Mouse (Mus musculus) small intestine, adult 2 months (tissue): ENCODE measurements around the gene Timm17a.

Experiments used
- CTCF ChIP-seq: fragments of 200-500 bp; IDR thresholded peaks from 2 replicates; pipeline ENCODE4 v1.5.1; 2012; ENCODE audit warnings: low read depth, mild to moderate bottlenecking, control low read depth, inconsistent platforms, low read length, moderate library complexity, mixed read lengths; ENCODE audit not compliant: insufficient replicate concordance, insufficient read length; ENCODE audit errors: extremely low read depth
- POLR2A ChIP-seq: fragments of 200-500 bp; IDR thresholded peaks from 2 replicates; pipeline ENCODE4 v1.6.1; 2012; ENCODE audit warnings: low read depth, mild to moderate bottlenecking, control low read depth, inconsistent platforms, low read length, moderate library complexity

DNA sequence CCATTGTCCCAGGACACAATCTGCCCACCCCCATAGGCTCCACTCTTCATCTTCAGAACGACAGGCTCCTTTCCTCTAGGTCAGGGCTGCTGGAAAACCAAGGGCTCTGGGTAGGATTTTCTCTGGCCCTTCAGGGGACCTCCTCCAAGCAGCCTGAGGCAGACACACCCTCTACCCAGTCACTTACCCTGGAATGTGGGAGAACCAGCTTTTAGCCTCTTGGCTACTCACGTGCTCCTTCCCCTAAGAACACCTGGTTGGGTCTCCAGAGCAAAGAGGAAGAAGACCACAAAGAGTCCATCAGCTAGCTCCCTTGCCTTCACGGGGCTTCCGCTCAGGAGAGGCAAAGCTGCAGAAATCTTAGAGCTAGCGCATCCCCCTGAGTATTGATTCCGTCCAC, 52.6 kb downstream of the Timm17a start:
- no peak for TF ChIP-seq POLR2A
- TF ChIP-seq CTCF, result no peak
